Mouse (Mus musculus): ENCODE measurements around the gene Rassf7.

Rassf7 gene

DNA sequence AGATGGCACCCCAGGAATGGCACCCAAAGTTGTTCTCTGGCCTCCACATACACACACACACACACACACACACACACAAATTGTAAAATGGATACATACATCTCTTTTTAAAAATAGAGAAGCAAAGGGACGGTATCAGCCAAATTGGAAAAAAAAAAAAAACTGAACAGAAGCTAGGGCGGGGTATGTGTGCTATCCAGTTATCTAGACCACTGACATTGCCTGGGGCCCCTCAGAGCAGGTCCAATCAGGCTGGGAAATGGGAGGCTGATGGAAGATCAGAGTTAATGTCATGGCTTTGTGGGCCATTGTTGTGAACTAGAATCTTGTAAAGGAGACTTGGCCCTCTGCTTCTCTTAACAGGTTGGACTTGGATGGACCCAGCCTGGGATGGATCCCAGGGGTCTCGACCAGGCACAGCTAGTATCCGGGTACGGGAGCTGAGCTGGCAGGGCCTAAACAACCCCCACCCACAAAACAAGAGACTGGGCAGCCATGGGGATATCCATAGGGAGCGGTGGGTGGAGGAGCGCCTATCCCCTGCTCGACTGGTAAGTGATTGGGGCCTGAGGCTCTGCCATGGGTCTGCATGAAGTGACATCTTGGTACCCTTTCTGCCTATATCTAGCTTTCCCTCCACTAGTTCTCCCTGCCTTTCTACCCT is 18.9 kb upstream of the Rassf7 start:
- in situ Hi-C loops (cut with MboI): no loop called here

DNA sequence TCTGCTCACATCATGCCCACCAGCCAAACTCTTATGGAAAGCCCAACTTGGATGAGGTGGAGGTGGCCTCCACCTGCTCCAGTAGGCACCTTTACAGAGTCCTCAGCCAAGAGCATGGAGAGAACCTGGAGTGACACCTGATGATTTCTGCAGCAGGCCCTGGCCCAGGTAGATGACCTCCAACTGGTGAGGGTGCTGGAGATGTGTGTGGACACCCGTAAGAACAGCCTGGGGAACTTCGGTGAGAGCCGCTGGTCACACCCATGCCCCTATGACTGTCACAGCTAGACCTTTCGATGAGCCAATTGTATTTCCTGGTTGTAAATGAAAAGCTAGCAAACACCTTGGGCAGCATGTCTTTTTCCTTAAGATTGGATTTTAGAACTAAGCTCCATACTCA is 17.5 kb upstream of the Rassf7 start:
- in situ Hi-C loops (cut with MboI): no loop called here

DNA sequence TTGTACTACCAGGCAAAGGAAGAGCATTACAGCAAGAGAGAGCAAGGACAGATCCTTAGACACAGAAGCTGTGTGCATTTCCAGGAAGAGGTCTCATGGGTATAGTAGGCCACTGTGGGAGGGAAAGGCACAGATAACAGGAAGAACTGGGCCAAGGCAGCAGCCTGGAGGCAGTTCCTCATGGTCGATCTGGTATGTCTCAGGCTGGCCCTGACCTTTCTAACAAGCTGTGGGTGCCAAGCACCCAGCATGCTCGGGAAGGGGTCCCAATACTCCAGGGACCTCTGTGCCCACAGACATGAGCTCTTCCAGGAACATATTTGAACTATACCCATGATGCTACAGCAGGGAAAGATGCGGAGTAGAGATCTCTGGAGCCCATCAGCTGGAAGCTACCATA is 11.1 kb upstream of the Rassf7 start:
- in situ Hi-C loops (cut with MboI): no loop called here

DNA sequence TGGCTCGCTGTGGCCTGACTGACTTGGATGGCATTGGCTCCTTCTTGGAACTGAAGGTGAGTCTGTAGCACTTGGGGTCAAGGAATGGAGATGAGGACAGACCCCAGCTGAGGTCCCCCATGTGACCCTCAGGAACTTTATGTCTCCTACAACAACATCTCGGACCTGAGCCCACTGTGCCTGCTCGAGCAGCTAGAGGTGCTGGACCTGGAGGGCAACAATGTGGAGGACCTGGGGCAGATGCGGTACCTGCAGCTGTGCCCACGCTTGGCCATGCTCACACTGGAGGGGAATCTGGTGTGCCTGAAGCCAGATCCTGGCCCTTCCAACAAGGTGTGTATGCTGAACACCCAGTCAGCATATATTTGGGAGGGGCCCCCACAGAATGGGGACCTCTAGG is 10.2 kb upstream of the Rassf7 start:
- in situ Hi-C loops (cut with MboI): no loop called here

DNA sequence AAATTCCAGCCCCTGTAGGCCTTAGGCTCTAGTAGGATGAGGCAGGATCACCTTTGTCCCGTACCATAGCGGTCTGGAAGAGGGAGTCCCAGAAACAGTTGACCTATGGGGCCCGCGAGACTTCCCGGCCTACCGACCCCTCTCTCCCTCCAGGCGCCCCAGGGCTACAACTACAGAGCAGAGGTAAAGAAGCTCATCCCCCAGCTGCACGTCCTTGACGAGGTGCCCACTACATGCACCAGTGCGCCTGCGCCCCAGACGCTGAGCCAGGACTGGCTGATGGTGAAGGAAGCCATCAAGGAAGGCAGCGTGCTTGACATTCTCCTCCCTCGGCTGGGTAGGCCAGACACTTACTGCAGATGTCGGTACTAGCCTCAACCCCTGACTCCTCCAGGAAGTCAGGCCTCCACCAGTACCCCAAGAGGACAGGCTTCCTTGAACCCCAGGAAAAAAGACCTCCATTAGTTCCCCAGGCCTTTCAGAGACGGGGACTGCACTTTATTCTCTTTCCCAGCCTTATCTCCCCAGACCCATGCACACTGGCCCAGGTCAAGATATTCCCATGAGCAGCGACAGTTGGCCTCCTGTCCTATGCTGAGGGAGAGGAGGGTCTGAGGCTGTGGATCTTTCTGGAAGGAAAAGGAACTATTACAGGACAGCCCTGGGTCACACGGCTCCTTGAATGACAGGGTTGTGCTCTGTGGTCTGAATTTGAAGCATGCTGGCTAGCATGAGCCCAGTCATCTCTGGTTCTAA is 9.3 kb upstream of the Rassf7 start:
- in situ Hi-C loops (cut with MboI): no loop called here

DNA sequence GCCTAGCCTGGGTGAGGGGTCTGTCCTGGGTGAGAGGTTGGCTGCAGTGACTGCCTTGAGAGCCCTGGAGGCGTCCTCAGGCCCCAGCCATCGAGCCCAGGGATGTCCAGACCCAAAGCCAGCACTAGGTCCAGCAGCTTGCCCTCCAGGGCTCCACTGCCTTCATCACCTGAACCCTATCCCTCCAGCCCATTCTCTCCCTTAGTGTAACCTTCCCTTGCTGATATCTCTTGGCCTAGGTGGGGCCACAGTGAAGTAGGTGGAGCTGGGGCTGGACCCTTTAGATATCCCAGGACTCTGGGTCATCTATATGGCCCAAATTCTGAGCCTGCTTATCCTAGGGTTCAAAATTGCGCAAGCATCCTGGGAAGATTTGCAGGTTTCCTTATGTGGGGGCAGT is 6.1 kb upstream of the Rassf7 start:
- in situ Hi-C loops (cut with MboI): no loop called here

DNA sequence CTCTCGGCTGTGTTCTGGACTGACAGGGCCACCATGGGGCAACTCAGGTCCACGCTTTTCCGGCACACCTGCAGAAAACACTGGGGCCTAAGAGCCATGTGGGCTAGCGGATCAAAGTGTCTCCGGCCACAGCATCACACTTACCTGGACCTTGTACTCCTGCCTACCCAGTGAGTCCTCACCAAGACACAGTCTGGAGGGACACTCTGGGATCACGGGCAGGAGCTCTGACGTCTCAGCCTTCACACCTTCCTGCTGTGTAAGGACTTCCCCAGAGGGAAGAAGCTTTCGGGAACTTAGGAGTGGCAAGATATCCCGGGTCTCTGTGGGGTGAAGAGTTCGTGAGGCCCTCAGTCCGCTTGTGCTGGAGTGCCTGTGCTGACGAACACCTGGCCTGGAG is 5.5 kb upstream of the Rassf7 start:
- in situ Hi-C loops (cut with MboI): no loop called here

DNA sequence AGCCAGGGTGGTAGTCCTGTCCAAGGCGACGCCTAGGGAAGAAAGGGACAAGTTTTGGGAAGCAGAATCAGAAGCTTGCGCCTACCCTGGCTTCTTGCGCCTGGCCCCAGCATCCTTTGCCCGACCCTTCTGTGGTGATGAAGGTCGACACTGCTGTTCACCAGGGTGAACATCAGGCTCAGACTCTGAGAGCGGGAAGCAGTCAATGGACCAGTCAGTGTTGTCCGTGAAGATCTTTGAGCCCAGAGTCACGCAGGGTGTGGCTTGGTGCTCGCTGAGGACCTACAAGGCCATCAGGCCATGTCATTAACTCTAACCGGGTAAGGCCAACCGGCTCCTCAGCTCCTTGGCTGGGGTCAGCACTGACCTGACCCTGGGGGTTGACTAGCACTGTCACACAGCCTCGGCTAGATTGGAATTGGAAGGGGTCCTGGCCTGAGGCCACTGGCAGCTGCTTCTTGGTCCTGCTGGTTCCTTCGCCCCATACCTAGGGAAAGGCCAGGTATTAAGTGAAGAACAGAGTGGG is 5.0 kb upstream of the Rassf7 start:
- in situ Hi-C loops (cut with MboI): no loop called here

DNA sequence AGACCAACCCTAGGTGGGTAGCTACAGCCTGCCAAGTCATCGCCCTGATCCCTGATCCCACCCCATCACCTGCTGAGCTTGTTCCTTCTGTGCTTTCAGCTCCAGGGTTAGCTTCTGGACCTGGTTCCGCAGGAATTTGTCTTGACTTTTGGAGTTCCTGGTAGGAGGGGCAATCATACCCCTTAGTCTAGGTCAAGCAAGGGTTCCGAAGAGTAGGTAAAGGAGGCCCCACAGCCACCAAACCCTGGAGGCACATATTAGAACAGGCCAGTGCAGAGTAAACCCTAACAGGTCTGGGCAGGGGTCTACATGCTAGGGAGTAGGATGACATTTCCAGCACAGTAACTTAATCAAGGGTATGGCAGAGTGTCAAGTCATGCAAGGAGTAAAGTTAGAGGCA is 2.5 kb upstream of the Rassf7 start:
- in situ Hi-C loops (cut with MboI): no loop called here

DNA sequence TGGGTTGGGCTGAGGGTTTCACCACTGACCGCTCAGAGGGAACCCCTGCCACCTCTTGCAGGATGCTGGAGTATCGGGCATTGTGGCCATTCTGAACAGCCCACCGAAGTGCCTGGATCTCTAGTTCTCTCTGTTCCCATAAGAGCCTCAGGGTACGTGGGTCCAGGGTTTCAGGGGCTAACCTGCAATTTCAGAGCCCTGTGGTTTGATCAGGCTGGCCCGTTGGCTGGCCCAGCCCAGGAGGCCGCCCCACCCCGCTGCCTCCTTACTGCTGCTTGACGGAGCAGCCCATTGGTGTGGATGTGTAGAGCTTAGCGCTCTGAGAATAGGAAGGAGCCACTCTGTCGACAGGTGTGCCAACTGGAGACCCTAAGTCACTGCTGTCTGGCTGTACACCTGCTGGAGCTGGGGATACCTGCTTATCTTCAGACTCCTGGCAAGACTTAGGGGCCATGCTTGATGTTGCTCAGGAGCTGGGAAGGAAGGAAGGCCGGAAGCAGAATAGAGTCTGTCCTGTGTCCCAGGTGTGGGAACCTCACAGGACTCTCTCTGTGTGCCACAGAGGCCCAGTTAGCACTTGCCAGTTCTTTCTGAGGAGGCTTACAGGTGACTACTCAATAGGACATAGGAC is 1.9 kb upstream of the Rassf7 start, which contains the start of gene Lmntd2:
Gene Lmntd2 (minus strand): TSS at position 476 of the 631 bp plus-strand sequence.
- in situ Hi-C loops (cut with MboI): no loop called here

DNA sequence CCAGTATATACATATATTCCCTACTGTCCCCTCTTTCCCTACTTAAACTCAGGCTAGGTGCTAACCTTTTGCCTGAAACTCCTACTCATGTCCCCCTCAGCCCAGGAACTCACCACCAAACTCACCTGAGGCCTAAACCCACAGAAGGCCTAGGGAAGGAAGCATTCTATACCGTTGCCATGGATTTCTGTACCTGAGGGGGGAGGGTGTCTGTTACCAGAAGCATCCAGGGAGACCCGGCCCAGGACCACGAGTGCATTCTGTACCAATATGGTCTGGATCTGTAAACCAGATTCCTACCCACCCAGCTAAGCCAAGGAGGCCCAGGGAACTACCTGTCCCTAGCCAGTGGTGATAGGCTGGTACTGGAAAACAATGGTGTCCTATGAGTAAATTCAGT is 1.4 kb upstream of the Rassf7 start:
- in situ Hi-C loops (cut with MboI): no loop called here

DNA sequence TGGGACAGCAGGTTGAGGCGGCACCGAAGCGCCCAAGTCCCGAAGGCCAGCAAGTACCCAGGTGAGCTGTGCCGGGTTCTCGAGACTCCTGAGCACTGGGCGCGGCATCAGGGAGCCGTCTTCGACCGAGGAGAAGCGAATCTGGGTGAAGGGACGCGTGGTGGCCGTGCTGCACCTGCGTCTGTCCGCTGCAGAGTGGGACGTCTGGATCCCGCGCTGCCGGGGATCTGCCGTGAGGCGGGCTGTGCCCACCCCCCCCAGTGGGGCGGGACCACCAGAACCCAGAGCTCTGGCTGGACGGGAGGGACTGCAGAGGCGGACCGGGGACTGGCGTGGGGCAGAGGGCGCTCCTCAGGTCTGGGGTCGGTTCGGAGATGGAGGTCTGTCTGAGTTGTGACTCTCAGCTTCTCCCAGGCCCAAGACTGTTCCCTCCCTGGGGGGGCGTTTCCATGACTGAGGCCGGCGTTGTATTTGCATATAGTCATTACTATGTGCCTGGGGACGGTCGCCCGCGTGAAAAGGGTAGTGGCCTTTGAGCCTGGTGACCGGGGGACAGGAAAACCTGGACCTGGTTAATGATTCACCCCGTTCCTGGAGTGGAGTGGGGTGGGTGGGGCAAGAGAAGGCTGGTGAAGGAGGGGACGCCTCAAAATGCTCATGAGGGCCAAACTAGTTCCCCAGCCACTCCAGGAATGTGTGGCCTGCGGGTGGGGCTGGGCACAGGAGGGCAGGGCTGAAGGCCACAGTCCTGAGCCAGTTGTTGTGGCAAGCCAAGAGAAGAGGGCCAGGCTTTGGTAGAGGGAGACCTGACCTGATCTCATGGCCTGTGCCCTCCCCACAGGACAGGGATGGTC is 447 bp downstream of the Rassf7 start:
- in situ Hi-C loops (cut with MboI): no loop called here

DNA sequence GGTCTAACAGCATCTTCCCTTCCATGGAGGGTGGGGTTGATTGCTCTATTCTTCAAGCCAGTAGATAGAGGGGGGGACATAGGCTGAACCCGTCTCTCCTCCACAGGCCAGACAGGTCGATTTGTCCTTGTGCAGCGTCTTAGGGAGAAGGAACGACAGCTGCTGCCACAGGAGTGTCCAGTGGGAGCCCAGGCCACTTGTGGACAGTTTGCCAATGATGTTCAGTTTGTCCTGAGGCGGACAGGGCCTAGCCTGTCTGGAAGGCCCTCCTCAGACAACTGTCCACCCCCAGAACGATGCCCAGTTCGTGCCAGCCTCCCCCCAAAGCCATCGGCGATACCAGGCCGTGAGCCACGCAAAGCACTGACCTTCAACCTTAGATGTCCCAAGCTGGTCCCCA is 1.2 kb downstream of the Rassf7 start:
- in situ Hi-C loops (cut with MboI): no loop called here

DNA sequence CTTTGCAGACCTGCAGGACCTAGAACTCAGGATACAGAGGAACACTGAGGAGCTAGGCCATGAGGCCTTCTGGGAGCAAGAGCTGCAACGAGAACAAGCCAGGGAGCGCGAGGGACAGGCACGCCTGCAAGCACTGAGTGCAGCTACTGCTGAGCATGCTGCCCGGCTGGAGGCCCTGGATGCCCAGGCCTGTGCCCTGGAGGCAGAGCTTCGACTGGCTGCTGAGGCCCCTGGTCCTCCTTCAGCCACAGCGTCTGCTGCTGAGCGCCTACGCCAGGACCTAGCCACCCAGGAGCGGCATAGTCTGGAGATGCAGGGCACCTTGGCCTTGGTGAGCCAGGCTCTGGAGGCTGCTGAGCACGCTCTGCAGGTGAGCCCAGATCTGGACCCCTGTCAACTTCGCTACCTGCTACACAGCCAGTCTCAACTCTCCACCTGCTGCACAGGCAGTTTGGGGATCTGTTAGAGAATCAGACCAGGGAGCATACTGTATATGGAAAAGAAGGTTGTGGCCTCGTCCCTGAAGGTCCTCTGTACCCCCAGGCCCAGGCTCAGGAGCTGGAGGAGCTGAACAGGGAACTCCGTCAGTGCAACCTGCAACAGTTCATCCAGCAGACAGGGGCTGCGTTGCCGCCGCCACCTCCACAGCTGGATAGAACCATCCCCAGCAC is 1.8 kb downstream of the Rassf7 start:
- in situ Hi-C loops (cut with MboI): no loop called here

DNA sequence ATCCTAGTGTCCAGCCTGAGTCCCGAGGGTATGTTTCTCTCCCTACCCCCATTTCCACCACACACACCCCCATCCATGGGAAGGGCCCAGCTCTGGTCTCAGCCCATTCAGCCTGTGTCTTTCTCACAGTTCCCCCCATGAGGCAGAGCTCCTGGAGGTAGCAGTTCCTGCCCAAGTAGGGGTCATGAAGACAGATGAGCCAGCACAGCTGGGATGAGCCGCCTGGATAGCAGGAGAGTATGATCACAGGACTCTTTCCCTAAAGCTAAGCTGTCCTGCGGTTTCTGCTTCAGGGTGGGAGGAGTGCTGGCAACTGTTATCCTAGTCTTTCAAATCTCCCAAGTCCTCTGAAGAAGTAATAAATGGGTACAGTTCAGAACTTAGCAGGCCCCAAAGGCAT is 2.5 kb downstream of the Rassf7 start:
- in situ Hi-C loops (cut with MboI): no loop called here

DNA sequence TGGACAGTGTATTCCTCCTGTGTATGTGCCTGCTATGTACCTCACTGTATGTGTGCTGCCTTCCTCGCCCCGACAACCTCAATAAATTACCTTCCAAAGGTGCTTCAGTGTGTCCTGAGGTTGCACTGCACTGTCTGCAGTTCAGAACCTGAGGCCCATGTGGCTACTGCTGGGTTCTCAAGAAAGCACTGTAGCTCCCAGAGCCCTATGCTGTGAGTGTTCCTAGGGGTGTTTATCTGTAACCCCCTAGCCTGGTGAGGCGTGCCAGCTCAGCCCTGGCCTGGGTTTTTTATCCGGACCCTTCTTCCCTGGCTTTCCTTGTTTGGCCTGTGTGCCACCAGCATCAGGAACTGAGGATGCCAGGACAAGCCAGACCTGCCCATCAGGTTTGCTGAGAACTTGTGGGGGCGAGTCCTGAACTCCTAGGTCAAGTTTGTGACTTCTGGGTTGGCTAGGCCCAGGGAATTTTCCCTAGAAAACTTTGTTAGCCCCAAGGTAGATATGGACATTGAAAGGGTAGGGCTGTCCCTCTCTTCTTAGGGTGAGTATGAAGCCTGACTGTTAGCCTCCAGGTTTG is 3.0 kb downstream of the Rassf7 start:
- in situ Hi-C loops (cut with MboI): no loop called here

DNA sequence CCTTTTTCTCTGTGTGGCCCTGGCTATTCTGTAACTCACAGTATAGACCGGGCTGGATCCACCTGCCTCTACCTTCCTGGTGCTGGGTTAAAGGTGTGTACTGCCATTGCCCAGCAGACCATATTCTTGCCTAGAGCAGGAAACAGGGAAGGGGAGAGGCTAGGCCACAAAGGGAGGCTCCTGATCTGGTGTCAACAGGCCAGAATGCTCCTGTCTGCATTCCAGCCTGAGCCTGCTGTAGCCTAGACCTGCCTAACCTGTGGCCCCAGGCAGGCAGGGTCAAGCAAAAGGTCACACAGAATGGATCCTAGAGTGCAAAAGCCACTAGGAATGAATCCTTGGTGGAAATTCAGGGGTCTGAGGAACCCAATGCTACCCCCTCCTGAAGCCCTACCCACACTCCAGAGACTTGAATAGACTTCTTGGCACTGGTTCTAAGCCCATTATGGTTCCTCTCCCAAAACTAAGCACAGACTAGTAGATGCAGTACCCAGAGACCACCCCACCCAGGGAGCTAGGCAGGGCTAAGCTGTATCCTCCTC is 4.0 kb downstream of the Rassf7 start:
- in situ Hi-C loops (cut with MboI): no loop called here

DNA sequence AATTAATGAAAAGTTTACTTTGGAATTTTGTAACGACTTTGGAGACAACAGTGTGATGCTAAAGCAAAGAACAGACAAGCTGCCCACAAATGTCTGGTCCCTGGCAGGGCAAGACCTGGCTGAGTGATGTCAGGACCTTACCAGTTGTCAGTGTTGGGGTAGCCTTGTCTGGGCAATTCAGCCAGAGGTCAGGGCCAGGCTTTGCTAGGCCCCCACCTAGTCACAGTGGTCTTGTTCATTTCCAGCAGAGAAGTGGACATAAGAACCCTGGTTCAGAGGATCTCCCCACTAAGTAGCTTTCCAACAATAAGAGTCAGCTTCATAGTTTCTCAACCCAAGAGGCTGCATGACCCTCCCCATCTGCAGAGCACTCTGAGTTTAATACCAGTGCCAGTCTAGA is 4.7 kb downstream of the Rassf7 start:
- in situ Hi-C loops (cut with MboI): no loop called here

DNA sequence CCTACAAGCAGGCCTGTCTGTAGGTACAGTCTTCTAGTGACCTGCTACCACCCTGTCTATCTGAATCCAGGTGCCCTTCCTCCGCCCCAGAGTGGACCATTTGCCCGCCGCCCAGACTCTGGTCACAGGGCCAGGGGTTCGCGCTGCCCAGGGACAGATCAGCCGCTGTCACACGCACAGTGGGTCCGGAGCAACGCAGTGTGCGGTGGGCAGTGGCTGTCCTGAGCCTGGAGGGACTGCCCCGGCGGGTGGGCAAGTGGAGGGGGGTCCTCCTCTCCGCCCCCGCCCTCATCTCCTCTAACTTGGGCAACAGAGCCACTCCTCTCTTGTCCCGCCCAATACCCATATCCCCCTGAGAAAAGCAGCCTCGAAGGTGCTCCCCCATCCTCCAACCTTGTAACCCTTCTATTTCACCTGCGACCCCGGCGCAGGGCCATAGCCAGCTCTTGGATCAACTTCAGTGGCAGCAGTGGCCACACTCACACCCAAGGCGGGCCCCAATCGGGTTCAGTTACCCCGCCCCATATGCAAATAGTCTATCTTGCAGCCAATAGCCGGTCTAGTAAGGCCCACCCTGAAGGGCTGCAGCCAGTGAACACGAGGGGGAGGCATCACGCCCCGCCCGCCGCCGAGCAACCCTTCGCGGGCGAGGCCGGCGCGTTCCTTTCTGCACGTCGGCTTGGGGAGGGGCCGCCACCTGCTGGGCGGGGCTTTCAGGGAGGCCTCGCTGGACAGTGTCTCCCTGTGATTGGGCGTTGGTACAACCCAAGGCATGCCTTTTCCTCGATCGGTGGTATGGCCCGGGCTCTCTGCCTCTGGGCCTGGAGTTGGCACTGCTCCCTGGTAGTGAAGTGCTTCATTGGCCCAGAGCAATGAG is 5.8 kb downstream of the Rassf7 start:
- in situ Hi-C loops (cut with MboI): no loop called here

DNA sequence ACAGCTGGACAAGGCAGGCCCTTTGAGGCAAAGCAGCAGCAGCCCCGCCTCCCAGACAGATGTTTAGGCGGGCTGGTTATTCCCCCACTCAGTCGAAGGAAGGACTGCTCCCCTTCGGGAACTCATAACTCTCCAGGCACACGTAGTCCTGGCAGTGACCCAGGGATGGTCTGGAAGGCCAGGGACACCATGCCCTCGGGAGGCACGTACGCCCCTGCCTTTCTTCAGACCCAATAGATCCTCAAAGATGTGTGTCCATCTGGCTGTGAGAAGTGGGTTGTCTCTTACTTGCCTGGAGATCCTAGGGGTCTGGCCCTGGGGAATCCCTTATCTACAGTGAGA is 6.4 kb downstream of the Rassf7 start:
- in situ Hi-C loops (cut with MboI): no loop called here

Measured in mature B cell (primary cell).